In genomic region chr10:106609177-106609981, GRCm38 (mm10) we compare ENCODE assay signal across 7 mouse cellular contexts.
DNase-seq lines count a peak whose midpoint lies in the region; ATAC-seq and TF ChIP-seq lines count a peak whose summit lies in the region.

No protein-coding gene starts in this region.

- no peaks in the 10 kb centered on the region for H3K36me3 ChIP-seq in liver, adult 2 months (ENCODE audit: control insufficient read depth, insufficient read depth, low read length)
- H3K36me3 ChIP-seq in liver, embryonic 12.5 days: no peaks in the 10 kb centered on the region
- no peaks in the 10 kb centered on the region for H3K36me3 ChIP-seq in intestine, postnatal 0 days (ENCODE audit: control insufficient read depth, insufficient read depth)

- TF ChIP-seq CTCF in liver, adult 2 months (IDR thresholded peaks at IDR 0.05; ENCODE audit: low read depth, low read length): peak; percentile 25; the same call in 1 of the 2 replicates
- peak; percentile 54 for TF ChIP-seq CTCF in intestine, postnatal 0 days (IDR thresholded peaks at IDR 0.05; ENCODE audit: low read depth)

- H3K27me3 ChIP-seq in liver, adult 2 months (ENCODE audit: control insufficient read depth, insufficient read depth, low read length): no peaks in the 10 kb centered on the region
- H3K27me3 ChIP-seq in liver, embryonic 12.5 days (replicated peaks): no peaks in the 10 kb centered on the region
- no peaks in the 10 kb centered on the region for H3K27me3 ChIP-seq in intestine, postnatal 0 days (replicated peaks; ENCODE audit: control insufficient read depth, insufficient read depth, low read length)

- WGBS in liver, adult 2 months: 22% methylated on average over 7 of the region's 7 CpGs
- WGBS in liver, embryonic 12.5 days (ENCODE audit: insufficient replicate concordance): 25% methylated on average over 7 of the region's 7 CpGs
- WGBS in intestine, postnatal 0 days: 20% methylated on average over 7 of the region's 7 CpGs

- H3K9ac ChIP-seq in liver, adult 2 months (ENCODE audit: low read depth, low read length): no peak overlapping the region
- H3K9ac ChIP-seq in liver, embryonic 12.5 days: no peak overlapping the region
- no peak overlapping the region for H3K9ac ChIP-seq in intestine, postnatal 0 days (ENCODE audit: low read depth, low read length)

- TF ChIP-seq POLR2A in liver, adult 2 months (IDR thresholded peaks at IDR 0.05; ENCODE audit: extremely low read depth, insufficient read depth, low read length): no peak

- H3K9me3 ChIP-seq in liver, embryonic 12.5 days (replicated peaks): no peaks in the 10 kb centered on the region
- no peaks in the 10 kb centered on the region for H3K9me3 ChIP-seq in intestine, postnatal 0 days (ENCODE audit: control insufficient read depth)

- H3K4me1 ChIP-seq in liver, adult 2 months (ENCODE audit: control insufficient read depth, insufficient read depth, low read length): no peaks in the 10 kb centered on the region; the same call in 1 of the 2 replicates
- H3K4me1 ChIP-seq in liver, embryonic 12.5 days: no peaks in the 10 kb centered on the region
- no peaks in the 10 kb centered on the region for H3K4me1 ChIP-seq in intestine, postnatal 0 days (replicated peaks; ENCODE audit: control insufficient read depth, insufficient read depth, low read length)

- no peak for ATAC-seq in liver, embryonic 12.5 days
- ATAC-seq in intestine, postnatal 0 days: no peak
- ATAC-seq in activated CD4-positive, CD25-positive, alpha-beta regulatory T cell, adult 4 months: no peak

- peak; percentile 8 for DNase-seq in liver, adult 2 months (ENCODE audit: extremely low read depth, low read depth, low spot score)
- peak; percentile 65 for DNase-seq in embryo, embryonic 9.5 days (ENCODE audit: extremely low spot score)
- peak; percentile 84 for DNase-seq in retina, postnatal 1 day
- DNase-seq in spleen, postnatal 14 days (ENCODE audit: low spot score in 2 of 2): no peak

- H3K79me2 ChIP-seq in liver, adult 2 months (ENCODE audit: control insufficient read depth, insufficient read depth, low read length): no peaks in the 10 kb centered on the region

- no peak overlapping the region for H3K27ac ChIP-seq in liver, adult 2 months (replicated peaks; ENCODE audit: insufficient read depth, low read depth, low read length)
- H3K27ac ChIP-seq in liver, embryonic 12.5 days: no peak overlapping the region
- no peak overlapping the region for H3K27ac ChIP-seq in intestine, postnatal 0 days (ENCODE audit: low read depth, low read length)

- H3K4me3 ChIP-seq in liver, adult 2 months (ENCODE audit: insufficient read depth, low read depth, low read length): no peak overlapping the region
- no peak overlapping the region for H3K4me3 ChIP-seq in liver, embryonic 12.5 days
- H3K4me3 ChIP-seq in intestine, postnatal 0 days (ENCODE audit: low read depth, low read length): no peak overlapping the region

- H3K4me2 ChIP-seq in liver, embryonic 12.5 days: no peak overlapping the region
- H3K4me2 ChIP-seq in intestine, postnatal 0 days (replicated peaks; ENCODE audit: low read depth): no peak overlapping the region; the same call in 1 of the 2 replicates

Comparison
In these comparisons a context has a peak if more than half of its experiments do, and no peak if none do; other contexts are left out.
1. DNase-seq: peak in liver, adult 2 months (single experiment), embryo, embryonic 9.5 days (single experiment) and retina, postnatal 1 day (single experiment); none in spleen, postnatal 14 days (0 of 2).